Mouse (Mus musculus) spleen, postnatal 10 days (tissue): ENCODE results near the gene Leng8.
A peak's percentile ranks its signal among the peaks of the same experiment; 100 is the strongest.
"Not testable (repeated sequence)": the region's sequence is repeated elsewhere in the genome, so short reads cannot be mapped to it uniquely, and the experiment has no call there.

Source experiments
- DNase-seq, 2 experiments: peaks; one replicate each; pipeline ENCODE4 v3.0.0; 2021 to 2022; ENCODE audit warnings: low spot score in 2 of 2

Leng8 gene

DNA sequence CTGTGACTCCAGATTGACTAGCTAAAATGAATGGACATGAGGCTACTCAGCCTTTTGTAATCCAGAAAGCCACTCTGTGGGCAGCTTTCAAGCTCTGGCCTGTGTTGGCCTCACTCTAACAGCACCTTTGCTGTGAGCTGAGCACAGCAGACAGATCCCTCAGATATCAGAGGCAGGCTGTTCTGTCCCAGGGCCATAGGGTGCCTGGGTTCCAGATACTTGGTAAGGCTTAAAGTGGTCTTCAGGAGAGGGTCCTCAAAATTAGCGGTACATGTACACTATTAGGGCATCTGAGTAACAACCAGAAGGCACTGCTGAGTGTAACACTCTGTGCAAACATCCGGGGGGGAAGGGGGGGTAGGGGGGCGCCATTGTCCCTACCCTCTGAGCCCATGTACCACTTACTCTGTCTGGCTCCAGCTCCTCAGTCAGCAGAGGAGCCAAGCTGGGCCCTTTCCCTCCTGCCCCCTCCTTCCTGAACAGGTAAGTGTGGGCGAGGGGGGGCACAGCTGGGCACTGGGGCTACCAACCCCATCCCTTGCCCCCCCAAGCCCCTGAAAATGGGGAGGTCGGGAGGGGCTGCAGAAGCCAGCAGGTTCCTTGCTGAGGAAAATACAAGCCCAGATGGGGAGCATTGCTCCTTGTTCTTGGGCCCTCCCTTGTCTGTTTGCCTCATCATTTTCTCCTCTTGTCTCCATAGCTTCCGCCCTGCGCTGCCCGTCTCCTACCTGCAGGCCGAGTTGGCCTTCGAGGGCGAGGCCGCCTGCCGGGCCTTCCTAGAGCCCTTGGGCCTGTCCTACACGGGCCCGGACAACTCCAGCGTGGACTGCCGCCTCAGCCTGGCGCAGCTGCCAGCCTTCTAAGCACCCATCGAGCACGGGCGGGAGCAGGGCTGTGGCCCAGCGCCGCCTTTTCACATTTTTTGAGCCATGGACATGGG lies 9.7 kb downstream of the Leng8 start:
- no peak for DNase-seq

DNA sequence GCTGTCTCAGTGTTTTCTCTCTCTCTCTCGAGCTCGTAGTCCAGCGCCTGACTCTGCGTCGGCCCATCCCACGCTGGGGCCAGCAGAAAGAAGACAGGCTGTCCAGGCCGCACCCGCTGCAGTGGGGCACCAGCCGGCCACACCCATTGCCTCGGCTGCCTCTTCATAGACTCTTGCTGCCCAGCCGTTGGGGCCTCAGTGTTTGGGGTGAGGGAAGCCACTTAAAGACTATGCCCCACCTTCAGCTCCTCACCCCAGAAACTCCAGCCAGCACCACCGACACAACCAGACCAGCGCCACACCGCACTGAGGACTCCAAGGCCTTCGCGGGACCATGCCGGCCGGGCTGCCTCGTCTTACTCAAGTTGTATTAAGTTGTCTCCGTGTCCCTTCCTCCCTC lies 10.5 kb downstream of the Leng8 start:
- no peak for DNase-seq

DNA sequence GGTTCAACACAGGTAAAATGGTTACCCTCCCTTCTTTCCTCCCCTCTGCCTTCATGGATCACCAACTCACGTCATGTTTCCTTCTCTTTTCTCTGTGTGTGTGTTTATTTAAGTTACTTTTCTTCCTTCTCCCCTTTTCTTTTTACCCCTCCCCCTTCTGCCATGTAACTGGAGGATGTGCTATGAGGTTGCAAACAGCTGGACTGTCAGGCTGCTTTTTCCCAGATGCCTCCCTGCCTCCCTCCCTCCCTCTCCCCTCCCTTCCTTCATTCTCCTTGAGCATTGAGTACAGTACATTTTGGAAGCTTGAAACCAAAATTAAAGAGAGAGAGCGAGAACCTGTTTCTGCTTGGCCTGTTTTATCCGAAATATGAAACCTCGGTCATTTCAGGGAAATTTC lies 11.0 kb downstream of the Leng8 start:
- DNase-seq, result no peak

DNA sequence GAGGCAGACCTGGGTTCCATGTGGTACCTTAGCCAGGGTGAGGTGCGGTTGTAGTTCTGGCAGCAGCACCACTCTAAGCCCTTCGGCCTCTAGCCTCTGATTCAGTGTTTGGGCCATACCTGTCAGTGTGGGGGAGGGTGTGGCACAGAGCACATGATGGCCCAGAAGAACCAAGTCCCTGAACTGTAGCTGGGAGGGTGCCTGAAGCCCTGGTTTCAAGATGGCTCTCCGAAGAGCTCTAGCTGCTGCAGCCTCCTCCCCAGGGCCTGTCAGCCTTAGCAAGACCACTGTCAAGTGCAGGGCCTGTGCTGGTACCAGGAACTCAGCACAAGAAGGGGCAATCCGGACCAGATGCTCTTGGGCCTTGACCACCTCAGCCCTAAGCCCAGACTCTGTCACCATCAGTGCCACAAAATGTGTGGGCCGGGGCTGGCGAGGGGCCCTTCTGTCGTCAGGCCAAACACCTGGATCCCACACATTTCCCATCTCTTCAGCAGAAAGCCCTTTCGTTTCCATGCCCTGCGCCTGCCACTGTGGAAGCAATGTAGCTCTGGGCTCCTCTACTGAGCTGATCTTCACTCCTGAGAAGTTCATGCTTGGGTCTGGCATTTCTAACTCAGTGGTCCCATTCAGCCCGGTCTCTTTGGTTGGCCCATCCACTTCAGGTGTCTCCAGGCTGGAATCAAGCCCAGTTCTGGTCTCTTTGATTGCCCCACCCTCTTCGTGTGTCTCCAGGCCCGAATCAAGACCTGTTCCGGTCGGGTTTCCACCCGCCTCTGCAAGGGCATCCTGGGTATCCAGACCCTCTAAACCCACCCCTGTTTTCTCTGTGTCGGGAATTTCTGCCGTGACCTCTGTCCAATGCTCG lies 11.7 kb downstream of the Leng8 start:
- no peak for DNase-seq

DNA sequence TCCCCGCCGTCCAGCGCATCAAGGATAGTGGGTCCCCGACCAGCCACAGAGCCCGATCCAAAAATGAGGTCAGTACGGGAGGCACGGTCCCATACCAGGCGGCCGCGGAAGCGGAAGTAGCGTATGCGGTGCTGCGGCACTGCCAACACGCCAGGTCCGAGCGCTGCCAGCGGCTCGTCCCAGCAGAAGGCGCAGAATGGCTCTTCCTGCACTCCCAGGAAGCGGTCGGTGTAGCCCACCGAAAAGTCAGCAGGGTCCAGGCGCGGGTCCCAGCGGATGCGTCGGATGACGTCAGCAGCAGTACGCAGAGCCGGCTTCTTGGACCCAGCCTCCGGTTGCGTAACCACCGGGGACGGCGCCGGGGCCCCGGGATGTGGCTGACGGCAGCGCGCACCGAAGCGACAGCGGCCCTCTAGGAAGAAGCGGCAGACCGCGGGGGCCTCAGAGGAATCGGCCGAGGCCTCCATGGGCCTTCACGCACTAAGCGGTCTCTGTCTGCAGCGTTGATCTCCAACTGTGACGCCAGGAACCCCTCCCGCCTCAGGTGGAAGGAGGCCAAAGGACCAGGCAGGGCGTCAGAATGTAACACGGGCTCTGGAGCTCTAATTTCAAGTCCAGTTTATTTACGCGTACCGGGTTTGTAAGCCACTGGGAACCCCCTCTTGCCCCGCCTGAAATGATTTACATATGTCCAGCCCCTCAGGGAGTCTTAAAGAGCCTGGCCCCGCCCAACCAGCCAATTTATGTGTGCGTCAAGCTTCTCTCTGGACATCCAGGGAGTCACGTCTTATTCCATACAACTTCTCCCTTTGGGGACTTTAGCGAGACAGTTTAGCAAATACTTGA lies 12.6 kb downstream of the Leng8 start:
- peak; percentile 76 to 79 for DNase-seq

DNA sequence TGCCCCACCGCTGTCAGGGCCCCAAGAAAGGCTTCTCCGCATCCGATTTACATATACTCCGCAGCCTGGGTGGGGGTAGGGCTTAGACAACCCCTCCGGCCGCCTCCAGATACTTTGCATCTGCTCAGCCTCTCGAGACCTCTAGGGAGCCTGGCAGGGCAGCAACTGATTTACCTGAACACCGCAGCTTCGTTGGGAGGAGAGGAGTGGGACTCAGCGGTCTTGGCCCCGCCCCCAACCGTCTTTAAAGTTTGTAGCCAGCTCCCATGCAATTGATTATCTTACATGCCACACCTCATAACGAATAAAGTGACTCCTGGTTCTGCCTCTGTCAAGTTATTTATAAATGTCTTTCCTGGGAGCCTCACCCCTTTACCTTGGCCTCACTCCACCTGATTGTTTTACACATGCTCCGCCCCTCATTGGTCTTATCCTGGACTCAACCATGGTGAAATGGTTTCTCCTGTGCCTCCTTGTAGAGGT lies 13.3 kb downstream of the Leng8 start, which contains the start of gene Leng9:
Gene Leng9 (minus strand): TSS at position 316 of the 483 bp plus-strand sequence.
- DNase-seq, result peak; percentile 50 to 70

DNA sequence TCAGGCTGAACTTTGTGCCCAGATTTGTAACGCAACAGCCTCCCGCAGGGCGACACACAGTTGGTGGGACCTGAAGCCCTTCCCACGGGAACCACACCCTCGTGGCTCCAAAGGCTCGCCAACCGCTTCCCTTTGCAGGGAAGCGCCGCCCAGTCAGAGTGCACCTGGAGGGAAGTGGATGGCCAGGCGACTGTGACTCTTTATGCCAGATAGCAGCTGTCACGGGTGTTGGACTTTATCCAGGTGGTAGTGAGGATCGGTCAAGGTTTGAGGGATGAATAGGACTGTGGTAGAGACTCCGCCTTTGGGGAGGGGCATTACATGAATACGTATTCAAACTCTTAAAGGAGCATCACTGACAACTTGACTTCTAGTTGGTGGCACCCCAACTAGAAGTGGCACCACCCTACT lies 14.0 kb downstream of the Leng8 start:
- peak in 1 of 2 experiments; percentile 45 for DNase-seq

DNA sequence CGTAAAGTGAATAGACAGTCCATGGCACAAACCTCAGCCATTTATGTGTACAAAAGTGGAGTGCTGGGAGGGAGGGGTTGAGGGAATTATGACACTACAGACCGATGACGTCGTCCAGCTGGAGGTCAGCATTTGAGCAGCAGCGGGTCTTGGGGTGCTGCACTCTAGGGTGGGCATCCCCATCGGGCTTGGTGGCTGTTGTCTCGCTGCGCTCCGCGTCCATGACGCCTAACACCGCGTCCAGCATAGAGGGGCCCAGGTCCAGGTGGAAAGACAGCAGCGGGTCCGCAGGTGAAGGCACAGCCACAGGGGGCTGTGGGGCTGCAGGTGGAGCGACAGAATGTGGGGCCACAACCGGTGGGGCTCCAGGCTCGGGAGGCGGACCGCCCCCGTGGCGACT lies 14.4 kb downstream of the Leng8 start:
- DNase-seq, result no peak

DNA sequence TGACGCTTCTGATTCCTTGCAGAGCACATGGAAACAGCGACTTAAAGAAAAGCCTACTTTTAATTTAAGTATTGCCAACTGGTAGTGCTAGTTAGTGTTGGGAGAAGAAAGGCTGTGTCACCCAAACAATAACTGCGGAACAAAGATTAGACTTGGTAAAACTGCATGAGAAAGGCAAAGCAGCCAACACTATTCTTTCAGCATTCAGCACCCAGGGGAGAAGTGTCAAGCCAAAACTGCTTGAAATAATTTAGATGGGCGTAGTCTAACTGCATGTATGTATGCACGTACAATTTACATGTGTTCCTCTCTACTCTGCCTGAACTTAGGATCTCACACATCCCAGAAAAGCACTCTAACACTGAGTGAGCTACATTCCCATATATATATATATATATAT lies 17.5 kb downstream of the Leng8 start:
- DNase-seq, result no peak

DNA sequence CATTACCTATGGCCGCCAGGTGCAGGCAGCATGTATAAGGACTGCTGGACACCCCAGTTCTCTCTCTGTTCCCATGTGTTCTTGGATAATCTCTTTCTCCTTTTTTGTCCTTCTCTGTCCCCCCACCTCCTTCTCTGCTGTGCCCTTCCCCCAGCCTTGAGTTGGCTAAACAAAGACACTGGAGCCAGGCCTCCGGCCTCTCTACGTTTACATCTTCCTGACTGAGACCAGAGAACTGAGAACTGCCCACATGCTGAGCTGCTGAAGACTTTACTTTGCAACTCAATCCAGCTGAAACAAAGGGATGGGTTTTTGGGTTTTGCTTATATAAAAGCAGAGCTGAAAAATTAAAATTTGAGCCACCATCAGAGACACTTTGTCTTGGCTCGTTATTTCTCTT lies 18.1 kb downstream of the Leng8 start:
- no peak for DNase-seq

DNA sequence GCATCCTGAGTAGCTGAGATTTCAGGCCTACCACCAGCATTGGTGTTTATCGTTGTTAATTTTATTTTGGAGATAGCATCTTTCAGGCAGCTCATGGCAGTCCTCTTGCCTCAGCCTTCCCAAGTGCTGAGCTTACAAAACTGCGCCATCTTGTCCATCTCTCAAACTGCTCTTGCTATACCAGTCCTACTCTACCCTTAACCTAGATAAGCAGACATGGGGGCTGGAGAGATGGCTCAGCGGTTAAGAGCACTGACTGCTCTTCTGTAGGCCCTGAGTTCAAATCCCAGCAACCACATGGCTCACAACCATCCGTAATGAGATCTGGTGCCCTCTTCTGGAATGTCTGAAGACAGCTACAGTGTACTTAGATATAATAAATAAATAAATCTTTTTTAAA lies 24.8 kb downstream of the Leng8 start:
- not testable (repeated sequence) for DNase-seq

DNA sequence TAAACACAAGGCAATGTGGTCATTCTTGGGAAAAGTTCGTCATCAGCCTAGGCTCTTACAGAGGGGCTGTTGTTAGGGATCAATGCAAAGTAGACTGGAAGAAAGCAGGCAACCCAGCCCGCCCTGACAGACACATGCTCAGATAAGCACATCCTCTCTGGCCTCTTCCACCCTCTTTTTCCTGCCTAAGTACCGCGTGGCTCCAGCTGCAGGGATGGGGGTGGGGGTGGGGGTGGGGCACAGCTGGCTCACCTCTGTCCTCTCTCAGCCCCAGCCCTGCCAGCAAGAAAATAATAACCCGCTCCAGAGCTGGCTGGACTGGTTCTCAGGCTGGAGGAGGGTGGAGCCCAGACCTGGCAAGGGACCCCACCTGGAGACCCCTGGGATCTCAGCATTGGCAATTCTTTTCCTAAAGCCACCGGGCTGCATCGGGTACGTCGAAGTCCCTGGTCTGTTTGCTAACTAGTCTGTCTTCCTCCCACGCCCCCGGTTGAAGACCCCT lies 26.8 kb downstream of the Leng8 start:
- DNase-seq, result no peak

DNA sequence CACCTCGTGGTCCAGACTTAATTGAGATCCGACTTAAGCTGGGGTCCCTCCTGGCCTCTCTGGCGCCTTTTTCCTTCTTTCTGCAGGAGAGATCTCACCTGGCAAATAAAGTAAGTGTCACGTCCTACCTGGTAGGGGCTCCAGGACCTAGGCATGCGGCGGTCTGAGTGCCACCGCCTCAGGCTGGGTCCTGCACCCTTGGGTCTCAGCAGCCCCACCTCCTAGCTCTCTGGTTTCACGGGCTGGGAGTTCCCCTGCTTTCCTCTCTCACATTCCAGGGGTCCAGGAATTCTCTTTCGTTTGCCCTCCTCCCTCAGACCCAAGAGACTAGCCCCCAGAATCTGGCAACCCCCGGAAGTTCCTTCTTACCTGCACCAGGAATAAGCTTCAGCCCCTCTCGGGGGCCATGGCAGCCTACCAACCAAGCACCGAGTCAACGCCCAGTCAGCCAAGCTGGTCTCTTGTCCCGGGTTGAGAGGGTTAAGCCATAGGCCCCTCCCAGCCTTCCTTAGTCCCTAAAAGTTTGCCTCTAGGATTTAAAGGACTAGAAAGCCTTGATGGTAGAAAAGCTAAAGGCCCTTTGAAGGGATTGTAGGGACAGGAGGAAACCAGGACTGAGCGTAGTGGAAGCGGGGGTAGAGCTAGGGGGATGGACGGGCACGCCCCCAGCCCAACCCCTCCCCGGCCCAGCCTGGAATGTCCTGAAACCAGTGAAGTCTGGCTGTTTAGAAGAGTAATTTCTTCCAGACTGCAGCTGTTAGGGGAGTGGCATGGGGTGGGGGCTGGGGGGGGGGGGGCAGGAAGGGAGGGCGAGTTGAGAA lies 27.5 kb downstream of the Leng8 start, which contains the start of gene Cdc42ep5:
Gene Cdc42ep5 (minus strand): TSS at position 771 of the 821 bp plus-strand sequence.
- DNase-seq, result no peak

DNA sequence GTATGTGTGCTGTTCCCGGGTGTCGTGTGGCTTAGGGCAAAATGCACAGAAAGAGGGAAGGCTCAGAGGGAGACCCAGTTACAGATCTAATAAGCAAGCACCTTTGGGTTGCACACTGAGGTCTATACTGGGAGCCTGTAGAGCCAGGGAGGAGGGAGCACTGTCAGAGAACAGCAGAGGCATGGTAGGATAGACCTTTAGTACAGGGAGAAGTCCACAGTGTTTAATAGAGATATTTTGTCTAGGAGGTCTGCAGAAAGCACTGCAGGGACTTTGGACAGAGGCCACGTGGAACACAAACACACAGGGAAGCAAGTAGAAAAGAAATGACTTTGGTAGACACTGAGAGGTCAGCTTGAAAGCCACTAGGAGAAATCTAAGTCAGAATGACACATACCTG lies 28.4 kb downstream of the Leng8 start:
- no peak for DNase-seq

DNA sequence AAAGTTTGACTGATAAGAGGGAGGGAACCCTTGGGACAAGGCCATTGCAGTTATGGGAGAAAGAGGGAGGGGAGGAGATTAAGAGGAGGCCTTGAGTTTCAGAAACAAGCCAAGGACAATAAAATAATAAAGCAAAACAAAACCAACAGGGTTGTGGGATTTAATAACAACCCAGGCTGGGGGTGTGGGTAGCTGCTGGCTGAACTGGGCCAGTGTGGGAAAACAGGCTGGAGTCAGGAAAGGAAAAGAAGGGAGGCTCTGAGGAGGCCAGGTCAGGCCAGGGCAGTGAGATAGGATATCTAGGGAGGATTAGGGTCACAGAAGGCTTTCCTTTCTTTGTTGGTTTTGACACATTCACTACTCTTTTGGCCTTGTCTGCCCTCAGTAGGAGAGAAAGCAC lies 30.3 kb downstream of the Leng8 start:
- DNase-seq, result no peak

DNA sequence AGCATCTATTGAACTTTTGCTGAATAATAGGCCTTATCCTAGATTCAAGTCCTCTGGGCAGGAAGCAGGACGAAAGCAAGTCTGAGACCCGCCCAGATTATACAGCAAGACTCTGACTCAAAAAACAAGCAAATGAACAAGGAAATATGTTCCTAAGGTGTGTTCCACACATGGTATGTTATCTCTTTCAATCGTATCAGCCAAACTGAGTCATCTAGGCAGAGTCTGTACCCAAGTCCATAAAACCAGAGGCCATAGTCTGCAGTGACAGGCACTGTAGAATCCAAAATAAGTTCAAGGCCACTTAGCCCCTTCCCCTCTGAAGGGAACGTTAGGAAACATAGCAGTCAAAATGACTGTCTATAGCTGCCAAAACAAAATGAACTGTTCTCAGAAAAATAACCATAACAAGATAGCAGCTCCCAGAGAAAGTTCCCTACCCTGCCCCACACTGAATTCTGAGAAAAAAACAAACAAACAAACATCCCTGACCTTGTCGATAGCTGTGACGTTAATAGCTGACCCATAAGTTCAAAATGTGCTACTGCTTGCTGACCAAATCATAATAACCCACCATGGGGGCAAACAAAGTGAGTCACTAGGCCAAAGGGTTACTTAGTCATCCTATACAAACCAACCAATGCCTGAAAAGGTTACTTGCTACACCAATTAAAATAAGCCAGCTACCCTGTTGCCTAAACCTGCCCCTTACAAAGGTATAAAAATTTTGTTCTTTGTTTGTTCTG lies 33.5 kb downstream of the Leng8 start:
- no peak for DNase-seq

DNA sequence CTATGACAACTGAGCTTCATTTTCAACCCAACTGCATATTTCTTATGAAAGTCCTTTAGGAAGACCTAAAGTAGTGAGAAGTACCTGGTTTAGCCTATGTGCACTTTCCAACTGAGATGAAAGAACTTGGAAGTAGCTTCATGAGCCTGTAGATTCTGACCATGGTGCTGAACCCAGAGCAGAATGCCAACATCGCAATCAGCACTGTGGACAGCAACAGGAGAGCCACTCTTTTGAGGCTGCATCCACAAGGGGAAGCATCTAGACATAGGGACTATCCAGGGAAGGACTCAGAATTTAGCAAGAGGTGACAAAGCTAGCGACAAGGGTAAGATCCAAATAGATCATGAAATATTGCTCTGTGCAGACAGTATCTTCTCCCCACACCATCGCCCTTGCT lies 41.6 kb downstream of the Leng8 start:
- peak in 1 of 2 experiments; percentile 28 for DNase-seq
